Mouse (Mus musculus) small intestine, adult 2 months (tissue): ENCODE data around the gene 1700025G04Rik. TPM values are rescaled to one million over a fixed set of nuclear protein-coding genes. Genes with fewer than 3 reads are reported as not detected.
A peak's percentile ranks its signal among the peaks of the same experiment; 100 is the strongest.
"Not testable (repeated sequence)": the region's sequence is repeated elsewhere in the genome, so short reads cannot be mapped to it uniquely, and the experiment has no call there.

Source experiments
- H3K27ac ChIP-seq: fragments of 200-500 bp; 2 replicates; pipeline ENCODE4 v1.5.1; 2012; ENCODE audit warnings: low read depth, low read length, control low read depth, inconsistent platforms; ENCODE audit not compliant: insufficient read depth
- H3K27me3 ChIP-seq: fragments of 200-500 bp; 2 replicates; pipeline ENCODE4 v1.6.1; 2012; ENCODE audit warnings: mild to moderate bottlenecking, moderate library complexity, low read length, inconsistent platforms; ENCODE audit not compliant: control insufficient read depth, insufficient read depth
- H3K36me3 ChIP-seq: fragments of 200-500 bp; 2 replicates; pipeline ENCODE4 v1.6.1; 2012; ENCODE audit warnings: mild to moderate bottlenecking, low read length, control low read depth, inconsistent platforms; ENCODE audit not compliant: control insufficient read depth, insufficient read depth
- H3K4me1 ChIP-seq: fragments of 200-500 bp; 2 replicates; pipeline ENCODE4 v1.6.1; 2012; ENCODE audit warnings: low read length, inconsistent platforms, mixed read lengths; ENCODE audit not compliant: control insufficient read depth, insufficient read depth, insufficient read length
- H3K4me3 ChIP-seq: fragments of 200-500 bp; 2 replicates; pipeline ENCODE4 v1.5.1; 2012; ENCODE audit warnings: low read depth, mild to moderate bottlenecking, control low read depth, inconsistent platforms, low read length, moderate library complexity
- CTCF ChIP-seq: fragments of 200-500 bp; IDR thresholded peaks from 2 replicates; pipeline ENCODE4 v1.5.1; 2012; ENCODE audit warnings: low read depth, mild to moderate bottlenecking, control low read depth, inconsistent platforms, low read length, moderate library complexity, mixed read lengths; ENCODE audit not compliant: insufficient replicate concordance, insufficient read length; ENCODE audit errors: extremely low read depth
- POLR2A ChIP-seq: fragments of 200-500 bp; IDR thresholded peaks from 2 replicates; pipeline ENCODE4 v1.6.1; 2012; ENCODE audit warnings: low read depth, mild to moderate bottlenecking, control low read depth, inconsistent platforms, low read length, moderate library complexity
- WGBS: fragments of 180-500 bp; shearing (Covaris S2); methylation state at CpG from one replicate; pipeline ENCODE4 v1.1.7; 2018; 5-methylcytosine and 5-hydroxymethylcytosine counted together
- polyA plus RNA-seq: library from polyadenylated mRNA; depleted of rRNA; stranded (reverse); fragments of >200 nt; gene quantifications from 2 replicates; pipeline ENCODE4 v1.2.3, GENCODE M21; 2012

Gene 1700025G04Rik
- polyA plus RNA-seq, 1 experiment = 1.8 TPM

DNA sequence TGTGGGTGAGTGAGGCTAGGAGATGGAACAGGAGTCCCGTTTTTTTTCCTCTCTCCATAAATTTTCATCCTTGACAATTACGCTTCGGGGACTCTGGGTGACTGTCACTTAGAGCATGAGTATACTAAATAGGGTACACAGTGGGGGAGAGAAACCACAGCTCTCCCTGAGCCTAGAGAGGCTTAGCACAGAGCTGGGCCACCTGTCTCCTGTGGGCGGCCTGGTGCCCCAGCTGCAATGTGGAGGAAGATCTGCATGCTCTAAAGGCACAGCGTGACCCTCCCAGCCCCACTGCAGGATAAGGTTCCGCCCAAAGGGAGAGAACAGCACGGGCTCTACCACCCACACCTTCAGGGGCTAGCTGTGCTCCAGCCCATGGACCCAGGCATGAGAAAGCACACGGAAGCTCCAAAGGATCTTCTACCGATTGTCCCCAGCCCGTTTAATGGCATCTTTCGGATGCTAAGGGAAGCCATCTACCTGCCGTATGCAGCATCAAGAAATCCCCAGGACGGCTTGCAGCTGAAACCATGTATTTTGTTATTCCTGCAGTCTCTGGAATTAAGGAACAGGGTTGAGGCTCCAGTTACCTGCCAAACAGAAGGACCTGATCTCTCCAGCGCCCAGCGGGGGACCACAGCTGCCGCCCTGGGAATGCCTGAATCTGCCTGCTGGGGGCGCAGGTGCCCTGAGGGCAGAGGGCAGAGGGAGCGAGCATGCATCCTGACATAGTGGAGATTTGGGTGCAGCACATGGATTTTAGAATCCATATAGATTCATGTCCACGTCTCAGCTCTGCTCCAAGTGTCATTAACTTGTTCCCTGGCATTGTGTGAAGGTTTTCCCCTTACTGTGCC is 243.8 kb downstream of the 1700025G04Rik start:
- TF ChIP-seq CTCF (peak; percentile 19; the same call in 1 of the 2 replicates), POLR2A (no peak)
- no peak overlapping the region for H3K4me3 ChIP-seq
- H3K27me3 ChIP-seq = no peaks in the 10 kb centered on the region
- WGBS = 68% methylated on average over 19 of the region's 19 CpGs
- no peak overlapping the region for H3K27ac ChIP-seq
- H3K4me1 ChIP-seq = no peaks in the 10 kb centered on the region
- no peaks in the 10 kb centered on the region for H3K36me3 ChIP-seq

DNA sequence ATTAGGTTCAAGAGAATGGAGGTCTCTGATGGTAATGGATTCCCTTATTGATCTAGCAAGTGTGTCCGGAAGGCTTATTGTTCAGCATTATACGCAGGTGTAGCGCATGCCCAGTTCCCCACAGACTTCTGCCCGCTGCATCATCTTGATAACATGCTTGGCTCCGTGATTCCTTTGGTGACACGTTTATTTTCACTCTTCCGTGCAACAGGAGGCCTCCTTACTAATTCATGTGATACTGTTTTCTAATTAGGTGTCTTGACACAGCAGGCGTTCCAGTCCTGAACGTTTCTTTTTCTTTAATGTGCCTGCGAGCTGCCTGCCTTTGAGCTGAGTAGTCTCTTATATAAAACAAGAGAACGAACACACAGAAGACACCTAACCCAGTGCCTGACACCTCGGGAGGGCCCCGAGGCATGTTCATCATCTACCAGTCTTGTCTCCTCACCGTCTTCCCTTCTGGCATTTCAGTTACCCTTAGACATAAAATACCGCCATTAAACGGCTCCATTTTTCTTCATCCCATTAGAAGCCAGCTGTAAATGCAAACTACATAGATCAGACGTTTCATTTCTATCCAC is 244.6 kb downstream of the 1700025G04Rik start:
- Histone ChIP-seq H3K27me3 (no peaks in the 10 kb centered on the region), H3K27ac (no peak overlapping the region), H3K36me3 (no peaks in the 10 kb centered on the region), H3K4me1 (no peaks in the 10 kb centered on the region), H3K4me3 (no peak overlapping the region)
- TF ChIP-seq POLR2A (no peak), CTCF (no peak)
- 81% methylated on average over 17 of the region's 17 CpGs for WGBS

DNA sequence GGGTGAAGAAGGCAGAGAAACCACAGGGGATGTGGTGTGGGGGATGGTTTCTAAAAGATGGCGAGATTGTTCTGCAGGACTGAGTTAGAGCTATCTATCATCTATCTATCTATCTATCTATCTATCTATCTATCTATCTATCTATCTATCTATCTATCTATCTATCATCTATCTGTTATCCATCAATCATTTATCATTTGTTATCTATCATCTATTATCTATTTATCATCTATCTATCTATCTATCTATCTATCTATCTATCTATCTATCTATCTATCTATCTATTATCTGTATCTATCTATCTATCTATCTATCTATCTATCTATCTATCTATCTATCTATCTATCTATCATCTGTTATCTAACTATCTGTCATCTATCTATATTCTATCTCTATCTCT is 249.6 kb downstream of the 1700025G04Rik start:
- H3K4me3 ChIP-seq, H3K27me3 ChIP-seq, H3K4me1 ChIP-seq, H3K27ac ChIP-seq, H3K36me3 ChIP-seq: not testable (repeated sequence)
- WGBS = 97% methylated on average over 1 of the region's 1 CpGs

DNA sequence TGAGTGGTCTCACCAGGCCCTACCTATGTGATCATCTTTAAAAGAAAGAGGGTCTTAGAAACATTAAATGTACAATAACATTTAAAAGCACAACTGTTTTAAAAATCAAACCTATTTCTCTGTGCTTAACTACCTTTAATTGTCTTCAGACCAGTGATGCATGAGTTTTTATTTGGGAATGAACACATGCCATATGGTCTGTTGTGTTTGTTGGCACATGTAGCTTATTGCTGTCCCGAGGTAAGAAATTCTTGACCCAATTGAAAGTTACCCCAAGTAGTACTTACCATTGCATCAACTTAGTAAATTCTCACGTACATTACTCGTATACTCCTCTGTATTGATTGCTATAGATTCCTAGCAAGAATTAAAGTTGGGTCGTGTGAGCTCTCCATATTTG is 254.7 kb downstream of the 1700025G04Rik start:
- no peak overlapping the region for H3K27ac ChIP-seq
- WGBS = 87% methylated on average over 4 of the region's 4 CpGs
- H3K27me3 ChIP-seq = no peaks in the 10 kb centered on the region
- no peaks in the 10 kb centered on the region for H3K4me1 ChIP-seq
- TF ChIP-seq CTCF (no peak), POLR2A (no peak)
- no peaks in the 10 kb centered on the region for H3K36me3 ChIP-seq
- no peak overlapping the region for H3K4me3 ChIP-seq

DNA sequence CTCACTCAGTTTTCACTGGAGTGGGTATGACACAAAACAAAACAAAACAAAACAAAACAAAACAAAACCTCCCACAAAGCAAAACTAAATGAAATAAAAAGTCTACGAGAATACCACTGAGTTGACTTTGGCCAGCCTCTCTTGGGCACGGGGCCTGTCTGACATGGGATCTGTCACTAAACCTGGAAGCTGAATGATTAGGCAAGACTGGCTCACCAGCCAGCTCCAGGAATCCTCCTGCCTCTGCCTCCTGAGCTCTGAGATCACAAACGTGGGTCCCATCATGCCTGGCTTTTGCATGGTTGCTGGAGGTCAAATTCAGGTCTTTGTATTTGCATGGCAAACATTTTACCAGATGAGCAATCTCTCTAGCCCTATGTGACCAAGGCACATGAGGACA is 258.1 kb downstream of the 1700025G04Rik start:
- WGBS = 78% methylated on average over 3 of the region's 3 CpGs
- Histone ChIP-seq H3K27me3 (no peaks in the 10 kb centered on the region), H3K4me1 (no peaks in the 10 kb centered on the region), H3K27ac (no peak overlapping the region), H3K4me3 (no peak overlapping the region), H3K36me3 (no peaks in the 10 kb centered on the region)
- TF ChIP-seq CTCF = no peak
- TF ChIP-seq POLR2A = no peak

DNA sequence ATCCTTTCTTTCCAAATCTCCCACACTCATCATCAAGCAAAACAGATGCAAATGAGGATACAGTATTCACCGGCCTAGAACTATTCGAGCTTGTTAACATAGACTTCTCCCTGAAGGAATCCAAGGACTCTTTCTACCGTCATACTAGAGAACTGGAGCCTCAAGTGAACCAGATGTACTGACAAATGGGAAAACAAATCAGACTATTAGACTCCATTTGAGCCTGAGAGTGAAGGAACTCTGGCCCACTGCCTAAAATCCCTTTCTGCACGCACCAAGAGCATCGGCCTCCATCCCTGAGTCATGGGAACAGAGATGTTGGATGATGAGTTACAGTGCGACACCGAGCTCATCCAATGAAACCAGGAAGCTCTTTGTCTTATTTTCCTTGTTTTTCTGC is 264.9 kb downstream of the 1700025G04Rik start:
- TF ChIP-seq POLR2A (no peak), CTCF (no peak)
- H3K27ac ChIP-seq = no peak overlapping the region
- H3K36me3 ChIP-seq = no peaks in the 10 kb centered on the region
- peaks cover 5% of the 10 kb centered on the region; the same call in 1 of the 2 replicates for H3K4me1 ChIP-seq
- 83% methylated on average over 7 of the region's 7 CpGs for WGBS
- H3K4me3 ChIP-seq = no peak overlapping the region
- no peaks in the 10 kb centered on the region for H3K27me3 ChIP-seq

DNA sequence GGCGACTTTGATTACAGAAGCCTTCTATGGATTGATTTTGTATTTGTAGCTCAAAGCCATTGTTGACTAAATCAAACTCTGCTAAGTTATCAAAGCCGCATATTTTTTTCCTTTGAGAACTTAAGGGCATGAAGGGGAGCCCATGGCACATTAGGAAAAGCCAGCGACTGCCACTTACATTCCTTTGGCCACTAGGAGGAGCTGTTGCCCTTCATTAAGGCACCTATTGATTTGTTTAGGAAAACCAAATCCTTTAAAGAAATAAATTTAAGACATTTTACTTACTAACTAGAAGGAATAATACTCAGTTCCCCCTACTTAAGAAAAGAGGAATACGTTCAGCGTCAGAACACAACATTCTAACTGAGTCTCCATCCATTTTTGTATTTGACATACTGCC is 269.5 kb downstream of the 1700025G04Rik start:
- Histone ChIP-seq H3K4me1 (peaks cover 5% of the 10 kb centered on the region; the same call in 1 of the 2 replicates), H3K27me3 (no peaks in the 10 kb centered on the region), H3K27ac (no peak overlapping the region), H3K4me3 (no peak overlapping the region), H3K36me3 (peaks cover 27% of the 10 kb centered on the region)
- WGBS = 39% methylated on average over 5 of the region's 5 CpGs
- TF ChIP-seq CTCF = peak; percentile 68; the same call in 1 of the 2 replicates
- TF ChIP-seq POLR2A = no peak
